Mouse (Mus musculus) midbrain, embryonic 10.5 days (tissue): ENCODE results near the gene Aldh3b3. TPM values are rescaled to one million over a fixed set of nuclear protein-coding genes. Genes with fewer than 3 reads are reported as not detected.
"Not testable (repeated sequence)": the region's sequence is repeated elsewhere in the genome, so short reads cannot be mapped to it uniquely, and the experiment has no call there.

Source experiments
- DNase-seq: peaks from one replicate; pipeline ENCODE4 v3.0.0-alpha.2; 2017; ENCODE audit warnings: low spot score
- H3K27ac ChIP-seq: fragments of 300-500 bp; sonication (generic); replicated peaks from 2 replicates; pipeline ENCODE4 v1.5.1; 2016; ENCODE audit warnings: mild to moderate bottlenecking
- H3K27me3 ChIP-seq: fragments of 300-500 bp; sonication (generic); 2 replicates; pipeline ENCODE4 v1.6.1; 2016; ENCODE audit warnings: low read depth, mild to moderate bottlenecking; ENCODE audit not compliant: poor library complexity, severe bottlenecking
- H3K36me3 ChIP-seq: fragments of 300-500 bp; sonication (generic); 2 replicates; pipeline ENCODE4 v1.6.1; 2016; ENCODE audit warnings: mild to moderate bottlenecking, moderate library complexity
- H3K4me1 ChIP-seq: fragments of 300-500 bp; sonication (generic); 2 replicates; pipeline ENCODE4 v1.6.1; 2016
- H3K4me3 ChIP-seq: fragments of 300-500 bp; sonication (generic); 2 replicates; pipeline ENCODE4 v1.5.1; 2016; ENCODE audit warnings: mild to moderate bottlenecking, moderate library complexity
- H3K9me3 ChIP-seq: fragments of 300-500 bp; sonication (generic); replicated peaks from 2 replicates; pipeline ENCODE4 v1.6.1; 2016; ENCODE audit warnings: mild to moderate bottlenecking
- WGBS: fragments of 180-500 bp; shearing (Covaris S2); methylation state at CpG from one replicate; pipeline ENCODE4 v1.1.7; 2016; 5-methylcytosine and 5-hydroxymethylcytosine counted together
- polyA plus RNA-seq: library from polyadenylated mRNA; unstranded; fragments of >200 nt; fragmentation: Nextera tagmentation; extraction: Ambion mirVana; gene quantifications from 2 replicates; pipeline ENCODE4 v1.2.1, GENCODE M21; 2016

Gene Aldh3b3
- polyA plus RNA-seq, 1 experiment from 2014 or later = not detected

DNA sequence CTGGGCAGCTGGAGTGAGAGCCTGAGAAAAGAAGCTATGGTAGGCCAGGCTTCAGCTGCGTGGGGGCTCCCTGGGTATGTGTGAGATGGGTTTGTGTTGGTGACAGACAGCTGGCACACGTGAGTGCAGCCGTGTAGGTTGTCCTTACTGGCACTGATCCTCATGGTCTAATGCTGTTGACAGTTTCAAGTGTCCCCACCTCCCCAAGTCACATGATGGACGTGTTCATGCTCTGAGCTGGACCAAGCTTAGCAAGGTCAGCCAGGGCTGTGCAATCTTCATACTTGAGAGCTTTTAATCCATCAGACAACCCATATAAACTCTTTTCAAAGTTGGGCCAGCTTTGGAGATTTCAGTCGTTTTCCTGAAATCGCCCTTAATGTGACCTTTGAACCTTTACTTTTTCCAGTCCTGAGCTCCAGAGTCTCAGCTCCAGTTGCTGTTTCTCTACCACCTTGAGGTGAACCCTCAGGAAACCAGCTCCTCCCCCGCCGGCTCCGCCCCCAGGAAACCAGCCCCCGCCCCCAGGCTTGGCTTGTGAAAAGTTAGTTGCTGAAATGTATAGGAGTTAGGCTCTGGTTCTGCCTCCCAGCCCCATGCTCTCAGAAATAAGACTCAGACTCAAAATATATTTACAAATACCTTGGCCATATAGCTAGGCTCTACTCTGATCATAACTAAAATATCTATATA is 12.4 kb upstream of the Aldh3b3 start:
- Histone ChIP-seq H3K4me3 (no peak overlapping the region), H3K36me3 (no peaks in the 10 kb centered on the region), H3K4me1 (peaks cover 6% of the 10 kb centered on the region; the same call in 1 of the 2 replicates), H3K9me3 (no peaks in the 10 kb centered on the region), H3K27ac (no peak overlapping the region), H3K27me3 (peaks cover 18% of the 10 kb centered on the region; the same call in 1 of the 2 replicates)
- 38% methylated on average over 10 of the region's 10 CpGs for WGBS
- no peak for DNase-seq

DNA sequence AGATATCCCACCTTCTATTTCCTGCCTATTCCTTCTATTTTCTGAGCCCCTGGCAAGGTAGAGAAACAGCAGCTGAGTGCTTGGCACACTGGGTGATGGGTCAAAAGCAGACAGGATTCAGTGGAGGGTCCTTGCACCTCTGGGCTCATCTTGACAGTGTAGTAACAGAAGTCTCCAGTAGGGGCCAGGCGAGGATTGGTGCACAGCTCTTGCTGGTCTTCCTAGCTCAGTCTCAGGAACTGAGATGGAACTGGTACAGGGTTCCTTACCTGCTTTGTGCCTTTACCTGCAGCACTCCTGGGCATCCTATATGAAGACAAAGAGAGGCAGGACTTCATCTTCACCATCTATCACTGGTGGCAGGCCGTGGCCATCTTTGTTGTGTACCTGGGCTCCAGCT is 11.7 kb upstream of the Aldh3b3 start:
- no peaks in the 10 kb centered on the region for H3K9me3 ChIP-seq
- no peaks in the 10 kb centered on the region for H3K36me3 ChIP-seq
- H3K27ac ChIP-seq = no peak overlapping the region
- DNase-seq = peak; percentile 61
- 20% methylated on average over 2 of the region's 2 CpGs for WGBS
- peaks cover 18% of the 10 kb centered on the region; the same call in 1 of the 2 replicates for H3K27me3 ChIP-seq
- H3K4me1 ChIP-seq = peaks cover 6% of the 10 kb centered on the region; the same call in 1 of the 2 replicates
- H3K4me3 ChIP-seq = no peak overlapping the region

DNA sequence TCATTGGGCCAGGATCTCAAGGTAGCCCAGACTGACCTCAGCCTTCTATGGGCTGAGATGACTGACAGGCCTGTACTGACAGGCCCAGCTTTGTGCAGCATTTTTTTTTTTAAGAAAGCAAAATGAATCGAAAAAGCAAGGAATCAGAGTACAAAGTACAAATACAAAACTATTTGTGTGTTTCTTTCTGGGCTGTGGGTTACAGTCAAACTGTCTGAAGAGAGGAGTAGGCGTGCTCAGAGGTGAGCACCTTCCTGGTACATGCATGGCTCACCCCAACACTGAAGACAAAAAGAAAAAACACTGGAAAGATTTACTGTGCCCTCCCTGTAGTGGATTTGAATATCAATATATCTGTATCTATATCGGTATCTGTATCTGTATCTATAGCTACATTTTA is 10.6 kb upstream of the Aldh3b3 start:
- no peak overlapping the region for H3K27ac ChIP-seq
- peaks cover 7% of the 10 kb centered on the region; the same call in 1 of the 2 replicates for H3K27me3 ChIP-seq
- no peaks in the 10 kb centered on the region for H3K9me3 ChIP-seq
- no peaks in the 10 kb centered on the region for H3K36me3 ChIP-seq
- H3K4me1 ChIP-seq = peaks cover 6% of the 10 kb centered on the region; the same call in 1 of the 2 replicates
- WGBS = 83% methylated on average over 3 of the region's 3 CpGs
- H3K4me3 ChIP-seq = no peak overlapping the region
- DNase-seq = no peak

DNA sequence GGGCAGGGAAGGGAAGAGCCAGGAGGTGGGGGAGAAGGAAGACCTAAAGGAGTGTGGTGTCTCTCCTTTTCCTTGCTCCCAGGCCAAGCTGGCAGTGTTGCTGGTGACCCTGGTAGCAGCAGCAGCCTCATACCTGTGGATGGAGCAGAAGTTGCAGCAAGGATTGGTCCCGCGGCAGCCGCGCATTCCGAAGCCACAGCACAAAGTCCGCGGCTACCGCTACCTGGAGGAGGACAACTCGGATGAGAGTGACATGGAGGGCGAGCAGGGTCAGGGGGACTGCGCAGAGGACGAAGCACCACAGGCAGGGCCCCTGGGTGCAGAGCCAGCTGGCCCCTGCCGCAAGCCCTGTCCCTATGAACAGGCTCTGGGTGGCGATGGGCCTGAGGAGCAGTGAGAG is 9.9 kb upstream of the Aldh3b3 start:
- H3K4me3 ChIP-seq = no peak overlapping the region
- H3K9me3 ChIP-seq = no peaks in the 10 kb centered on the region
- H3K4me1 ChIP-seq = 0 out of 2 replicates have a peak, but pooled peaks cover 3% of the 10 kb centered on the region
- WGBS = 78% methylated on average over 14 of the region's 14 CpGs
- H3K36me3 ChIP-seq = no peaks in the 10 kb centered on the region
- H3K27ac ChIP-seq = no peak overlapping the region
- no peaks in the 10 kb centered on the region for H3K27me3 ChIP-seq
- DNase-seq = no peak

DNA sequence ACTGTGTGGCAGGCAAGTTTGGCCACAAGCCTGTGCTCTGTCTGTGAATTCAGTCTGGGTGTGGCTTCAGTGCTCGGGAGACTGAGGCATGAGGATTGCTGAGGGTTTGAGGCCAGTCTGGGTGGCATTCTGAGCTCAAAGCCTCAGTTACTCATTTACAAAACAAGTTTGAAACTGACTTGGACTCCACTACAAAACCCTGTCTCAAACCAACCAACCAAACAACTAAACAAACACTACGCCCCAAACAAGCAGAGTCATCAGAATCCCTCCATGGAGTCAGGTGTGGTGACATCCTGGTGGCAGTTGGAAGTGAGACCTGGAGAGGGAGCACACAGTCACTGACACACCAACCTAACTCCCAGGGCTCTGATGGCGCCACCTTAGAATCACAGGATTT is 8.1 kb upstream of the Aldh3b3 start:
- 0 out of 2 replicates have a peak, but pooled peaks cover 3% of the 10 kb centered on the region for H3K4me1 ChIP-seq
- WGBS = 77% methylated on average over 3 of the region's 3 CpGs

DNA sequence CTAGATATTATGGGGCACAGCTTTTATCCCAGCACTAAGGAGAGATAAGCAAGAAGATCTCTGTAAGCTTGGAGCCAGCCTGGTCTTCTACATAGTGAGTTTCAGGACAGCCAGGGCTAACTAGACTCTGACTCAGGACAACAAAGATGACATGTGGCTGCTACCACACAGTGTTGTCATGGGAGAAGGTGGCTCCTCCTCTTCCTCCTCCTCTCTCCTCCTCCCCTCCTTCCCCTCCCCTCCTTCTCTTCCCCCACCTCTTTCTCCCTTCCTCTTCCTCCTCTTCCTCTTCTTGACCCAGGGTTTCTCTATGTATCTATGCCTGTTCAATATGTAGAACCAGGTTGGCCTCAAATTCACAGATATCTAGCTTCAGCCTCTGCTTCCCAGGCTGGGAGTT is 7.0 kb upstream of the Aldh3b3 start:
- Histone ChIP-seq H3K9me3 (no peaks in the 10 kb centered on the region), H3K4me1 (0 out of 2 replicates have a peak, but pooled peaks cover 3% of the 10 kb centered on the region), H3K27ac (no peak overlapping the region), H3K27me3 (no peaks in the 10 kb centered on the region), H3K36me3 (no peaks in the 10 kb centered on the region), H3K4me3 (no peak overlapping the region)
- DNase-seq = no peak

More for the DNA sequence above, 8.1 kb upstream of the Aldh3b3 start:
- Histone ChIP-seq H3K27me3 (no peaks in the 10 kb centered on the region), H3K36me3 (no peaks in the 10 kb centered on the region), H3K4me3 (no peak overlapping the region), H3K27ac (no peak overlapping the region), H3K9me3 (no peaks in the 10 kb centered on the region)
- no peak for DNase-seq

DNA sequence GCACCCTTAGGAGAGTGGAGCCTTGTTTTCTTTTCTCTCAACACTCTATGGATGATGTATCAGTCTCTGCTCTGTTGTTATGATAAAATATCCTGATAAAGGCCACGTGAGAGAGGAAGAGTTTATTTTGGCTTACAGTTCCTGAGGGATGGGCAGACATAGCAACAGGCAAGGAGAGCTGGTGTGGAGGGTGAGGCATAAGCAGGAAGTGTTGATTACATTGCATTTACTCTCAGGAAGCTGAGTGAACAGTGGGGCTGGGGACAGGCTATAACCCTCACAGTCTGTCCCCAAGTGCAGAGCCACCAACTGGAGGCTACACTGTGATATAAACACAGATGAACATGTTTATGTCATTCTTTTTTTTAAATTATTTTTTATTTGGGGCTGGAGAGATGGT is 6.3 kb upstream of the Aldh3b3 start:
- Histone ChIP-seq H3K27ac (no peak overlapping the region), H3K36me3 (no peaks in the 10 kb centered on the region), H3K27me3 (no peaks in the 10 kb centered on the region)

DNA sequence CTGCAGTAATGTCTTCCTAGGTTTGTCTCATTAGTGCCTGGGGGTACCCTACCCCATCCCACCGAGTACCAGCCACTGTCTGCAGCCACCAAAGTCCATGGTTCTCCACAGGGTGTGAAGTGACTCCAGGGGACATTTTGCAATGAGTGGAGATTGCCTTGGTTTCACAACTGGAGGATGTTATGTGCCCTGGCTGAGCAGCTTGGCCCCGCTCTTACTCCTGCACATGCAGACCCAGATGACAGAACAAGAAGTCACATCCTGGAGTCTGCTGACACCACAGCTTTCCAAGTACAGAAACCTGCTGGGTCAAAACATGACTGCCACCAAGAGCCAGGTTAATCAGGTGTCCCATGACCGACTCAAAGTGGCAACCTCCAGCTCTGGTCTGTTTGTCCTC is 3.4 kb upstream of the Aldh3b3 start:
- Histone ChIP-seq H3K9me3 (no peaks in the 10 kb centered on the region), H3K36me3 (no peaks in the 10 kb centered on the region), H3K27ac (no peak overlapping the region), H3K4me3 (no peak overlapping the region), H3K27me3 (no peaks in the 10 kb centered on the region), H3K4me1 (no peaks in the 10 kb centered on the region)
- WGBS = 84% methylated on average over 3 of the region's 3 CpGs
- no peak for DNase-seq

More for the DNA sequence above, 6.3 kb upstream of the Aldh3b3 start:
- WGBS = 68% methylated on average over 1 of the region's 1 CpGs
- Histone ChIP-seq H3K4me1 (0 out of 2 replicates have a peak, but pooled peaks cover 3% of the 10 kb centered on the region), H3K9me3 (no peaks in the 10 kb centered on the region), H3K4me3 (no peak overlapping the region)
- no peak for DNase-seq

DNA sequence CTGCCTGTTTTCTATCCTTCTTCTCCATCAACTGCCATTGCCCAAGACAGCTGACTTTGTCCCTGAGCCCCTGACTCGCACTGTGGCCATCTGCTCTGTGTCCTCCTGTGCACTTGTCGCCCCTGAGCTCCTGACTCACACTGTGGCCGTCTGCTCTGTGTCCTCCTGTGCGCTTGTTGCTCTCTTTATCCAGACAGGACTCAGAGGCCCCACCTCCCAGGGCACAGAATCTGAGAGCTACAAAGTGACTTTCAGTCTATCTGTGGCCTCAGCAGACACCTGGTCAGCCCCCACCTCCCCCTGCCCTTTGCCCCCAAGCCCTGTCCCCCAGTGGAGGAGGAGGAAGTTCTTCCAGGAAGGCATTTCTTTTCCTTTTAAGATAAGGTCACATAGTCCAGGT is 2.6 kb upstream of the Aldh3b3 start:
- no peak for DNase-seq
- H3K36me3 ChIP-seq = no peaks in the 10 kb centered on the region
- no peak overlapping the region for H3K4me3 ChIP-seq
- WGBS = 68% methylated on average over 4 of the region's 4 CpGs
- H3K4me1 ChIP-seq = no peaks in the 10 kb centered on the region
- no peak overlapping the region for H3K27ac ChIP-seq
- no peaks in the 10 kb centered on the region for H3K9me3 ChIP-seq
- no peaks in the 10 kb centered on the region for H3K27me3 ChIP-seq

DNA sequence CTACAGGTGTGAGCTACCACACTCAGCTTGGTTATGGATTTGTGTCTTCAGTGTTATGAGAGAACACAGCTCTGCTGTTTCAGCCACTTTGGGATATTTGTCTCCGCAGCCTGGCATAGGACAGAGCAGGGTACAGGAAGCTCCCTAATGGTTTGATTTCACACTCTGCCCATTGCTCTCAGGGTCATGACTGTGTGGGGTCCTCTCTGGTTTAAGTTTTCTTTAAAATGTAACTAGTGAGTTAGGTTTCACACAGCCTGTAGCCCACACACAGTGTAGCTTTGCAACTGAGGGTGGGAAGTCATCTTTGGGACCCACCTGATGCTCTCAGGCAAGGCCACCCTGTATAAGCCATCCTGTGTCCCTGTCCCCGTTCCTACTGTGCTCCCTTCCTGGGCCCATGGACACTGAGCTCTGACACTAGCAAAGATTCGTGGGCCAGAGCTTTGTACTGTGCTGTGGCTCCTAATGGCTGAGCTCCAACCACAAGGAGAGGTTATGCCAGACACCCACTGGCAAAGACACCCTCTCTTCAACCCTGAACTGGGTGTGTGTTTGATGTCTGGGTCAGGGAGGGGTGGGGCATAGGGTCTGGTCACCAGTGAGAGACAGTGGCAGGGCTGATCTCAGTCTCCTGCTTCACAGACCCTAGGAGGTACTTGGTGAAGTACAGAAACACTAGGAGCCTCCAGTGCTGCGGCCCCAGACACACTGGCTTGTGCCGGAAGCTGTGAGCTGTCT is 979 bp upstream of the Aldh3b3 start:
- not testable (repeated sequence) for H3K36me3 ChIP-seq, DNase-seq, H3K4me3 ChIP-seq, H3K4me1 ChIP-seq, H3K27me3 ChIP-seq, H3K9me3 ChIP-seq, H3K27ac ChIP-seq
- 86% methylated on average over 5 of the region's 5 CpGs for WGBS

DNA sequence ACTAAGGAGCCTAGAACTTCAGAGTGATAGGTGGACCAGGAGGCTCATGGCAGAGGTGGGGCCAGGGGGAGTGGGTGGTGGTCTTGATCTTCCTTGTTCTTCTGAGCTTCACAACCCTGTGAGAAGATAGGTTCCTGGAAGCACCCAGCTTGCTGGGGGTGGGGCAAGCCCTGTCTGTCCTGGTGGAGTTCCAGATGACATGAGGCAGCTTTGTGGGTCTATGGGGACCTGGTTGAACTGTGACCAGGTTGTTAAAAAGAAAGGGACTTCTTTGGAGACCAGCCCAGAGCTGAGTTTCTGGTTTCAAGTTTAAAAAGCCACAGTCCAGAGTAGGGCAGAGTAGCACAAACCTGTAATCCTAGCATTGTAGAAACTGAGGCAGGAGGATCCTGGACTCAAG is 585 bp downstream of the Aldh3b3 start:
- Histone ChIP-seq H3K27me3 (no peaks in the 10 kb centered on the region), H3K36me3 (no peaks in the 10 kb centered on the region), H3K9me3 (no peaks in the 10 kb centered on the region), H3K4me3 (no peak overlapping the region), H3K27ac (no peak overlapping the region), H3K4me1 (no peaks in the 10 kb centered on the region)
- no peak for DNase-seq

DNA sequence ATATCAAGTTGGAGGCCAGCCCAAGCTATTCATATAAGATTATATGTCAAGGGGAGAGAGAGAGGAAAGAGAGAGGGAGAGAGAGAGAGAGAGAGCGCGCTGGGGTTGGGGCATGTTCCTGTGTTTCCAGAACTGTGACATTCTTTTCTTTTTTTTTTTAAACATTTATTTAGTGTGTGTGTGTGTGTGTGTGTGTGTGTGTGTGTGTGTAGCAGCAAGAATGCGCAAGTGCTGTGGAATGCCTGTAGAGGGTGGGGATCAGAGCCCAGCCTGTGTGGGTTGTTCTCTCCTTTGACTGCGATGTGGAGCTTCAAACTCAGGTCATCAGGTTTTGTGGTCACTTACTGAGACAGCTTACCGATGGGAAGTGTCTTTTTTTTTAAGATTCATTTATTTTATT is 1.8 kb downstream of the Aldh3b3 start:
- no peaks in the 10 kb centered on the region for H3K27me3 ChIP-seq
- WGBS = 90% methylated on average over 5 of the region's 5 CpGs

DNA sequence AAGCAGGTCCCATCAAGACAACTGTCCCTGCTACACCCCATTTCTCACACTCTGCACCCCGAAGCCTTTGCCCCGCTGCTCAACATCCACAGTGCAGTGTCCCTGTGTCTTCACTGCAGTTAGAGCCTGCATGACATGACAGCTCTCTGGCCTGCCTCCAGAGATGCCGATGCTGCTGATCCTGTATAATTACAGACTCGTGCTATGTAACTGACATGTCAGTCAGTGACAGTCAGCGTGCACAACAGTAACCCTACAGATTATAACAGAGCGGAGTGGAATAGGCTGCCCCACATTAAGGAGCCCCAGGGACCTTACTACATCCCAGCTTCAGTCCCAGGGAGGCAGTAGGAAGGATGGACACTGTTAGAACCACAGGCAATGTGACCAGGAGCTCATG is 3.4 kb downstream of the Aldh3b3 start:
- not testable (repeated sequence) for H3K36me3 ChIP-seq, H3K9me3 ChIP-seq, H3K27me3 ChIP-seq, H3K4me1 ChIP-seq, H3K27ac ChIP-seq, DNase-seq, H3K4me3 ChIP-seq
- WGBS = 94% methylated on average over 6 of the region's 6 CpGs

More for the DNA sequence above, 1.8 kb downstream of the Aldh3b3 start:
- Histone ChIP-seq H3K27ac (no peak overlapping the region), H3K36me3 (no peaks in the 10 kb centered on the region), H3K4me3 (no peak overlapping the region), H3K9me3 (no peaks in the 10 kb centered on the region), H3K4me1 (no peaks in the 10 kb centered on the region)
- DNase-seq = no peak
